Mouse (Mus musculus) embryo, embryonic 11 days (tissue): ENCODE measurements around the gene Prkn.
A peak's percentile ranks its signal among the peaks of the same experiment; 100 is the strongest.

Experiments
- DNase-seq: peaks from one replicate; pipeline ENCODE4 v3.0.0-alpha.2; 2015

Gene Prkn

GRCm38 (mm10) chr17:11309843-11310242 lies 469.7 kb downstream of the Prkn start:
- peak; percentile 68 for DNase-seq

- DNase-seq, result no peak
Measured at GRCm38 (mm10) chr17:11314163-11314562, 474.0 kb downstream of the Prkn start.

GRCm38 (mm10) chr17:11315675-11316074 lies 475.5 kb downstream of the Prkn start:
- no peak for DNase-seq

GRCm38 (mm10) chr17:11318946-11319345 lies 478.8 kb downstream of the Prkn start:
- no peak for DNase-seq

- peak; percentile 20 for DNase-seq
Measured at GRCm38 (mm10) chr17:11319666-11320360, 479.6 kb downstream of the Prkn start.

GRCm38 (mm10) chr17:11332081-11332480 lies 491.9 kb downstream of the Prkn start:
- DNase-seq, result peak; percentile 26

GRCm38 (mm10) chr17:11333741-11334140 lies 493.6 kb downstream of the Prkn start:
- no peak for DNase-seq

GRCm38 (mm10) chr17:11336156-11336555 lies 496.0 kb downstream of the Prkn start:
- DNase-seq, result no peak

- DNase-seq, result no peak
Measured at GRCm38 (mm10) chr17:11340368-11340767, 500.2 kb downstream of the Prkn start.

GRCm38 (mm10) chr17:11346310-11346709 lies 506.1 kb downstream of the Prkn start:
- DNase-seq, result no peak

- no peak for DNase-seq
Measured at GRCm38 (mm10) chr17:11352778-11353552, 512.8 kb downstream of the Prkn start.

GRCm38 (mm10) chr17:11353553-11353945 lies 513.4 kb downstream of the Prkn start:
- DNase-seq, result no peak

GRCm38 (mm10) chr17:11354348-11354747 lies 514.2 kb downstream of the Prkn start:
- no peak for DNase-seq

GRCm38 (mm10) chr17:11375461-11375860 lies 535.3 kb downstream of the Prkn start:
- no peak for DNase-seq

GRCm38 (mm10) chr17:11383364-11383962 lies 543.3 kb downstream of the Prkn start:
- DNase-seq, result no peak

GRCm38 (mm10) chr17:11385246-11385645 lies 545.1 kb downstream of the Prkn start:
- DNase-seq, result no peak

GRCm38 (mm10) chr17:11392622-11393294 lies 552.6 kb downstream of the Prkn start:
- DNase-seq, result no peak

GRCm38 (mm10) chr17:11394607-11395006 lies 554.4 kb downstream of the Prkn start:
- DNase-seq, result no peak

- DNase-seq, result no peak
Measured at GRCm38 (mm10) chr17:11397678-11398077, 557.5 kb downstream of the Prkn start.

GRCm38 (mm10) chr17:11402225-11402875 lies 562.2 kb downstream of the Prkn start:
- no peak for DNase-seq

GRCm38 (mm10) chr17:11411414-11411813 lies 571.2 kb downstream of the Prkn start:
- DNase-seq, result no peak

GRCm38 (mm10) chr17:11413688-11414087 lies 573.5 kb downstream of the Prkn start:
- no peak for DNase-seq

GRCm38 (mm10) chr17:11414288-11414687 lies 574.1 kb downstream of the Prkn start:
- DNase-seq, result no peak
